7 mouse cellular contexts compared by ENCODE assay signal in genomic region chr13:83607883-83608581, GRCm38 (mm10).
DNase-seq lines count a peak whose midpoint lies in the region; ATAC-seq and TF ChIP-seq lines count a peak whose summit lies in the region.

No protein-coding gene starts in this region.

- H3K27me3 ChIP-seq in hindbrain, embryonic 13.5 days: no peaks in the 10 kb centered on the region
- H3K27me3 ChIP-seq in neural tube, embryonic 14.5 days (ENCODE audit: control insufficient read depth, insufficient read depth, low read length): no peaks in the 10 kb centered on the region

- H3K4me2 ChIP-seq in hindbrain, embryonic 13.5 days: no peak overlapping the region
- no peak overlapping the region for H3K4me2 ChIP-seq in neural tube, embryonic 14.5 days (ENCODE audit: low read depth, low read length)

- no peak for TF ChIP-seq CTCF in left cerebral cortex, adult 2 months (IDR thresholded peaks at IDR 0.05)

- WGBS in hindbrain, embryonic 13.5 days: 43% methylated on average over 4 of the region's 4 CpGs
- WGBS in neural tube, embryonic 14.5 days: 29% methylated on average over 4 of the region's 4 CpGs

- peaks cover 13% of the 10 kb centered on the region for H3K4me1 ChIP-seq in brown adipose tissue, adult 24 weeks (ENCODE audit: control insufficient read depth, insufficient read depth, insufficient read length, low read length)
- H3K4me1 ChIP-seq in hindbrain, embryonic 13.5 days (replicated peaks): peaks cover 16% of the 10 kb centered on the region
- H3K4me1 ChIP-seq in neural tube, embryonic 14.5 days (ENCODE audit: control insufficient read depth, insufficient read depth, low read length): 0 out of 2 replicates have a peak, but pooled peaks cover 3% of the 10 kb centered on the region

- intact Hi-C loops in left cerebral cortex, adult 2 months (cut with DNase I): loop anchor here (2.0 kb wide), 1 partner anchor 41 kb away; no protein-coding TSS in a partner anchor

- ATAC-seq in hindbrain, embryonic 13.5 days (ENCODE audit: low FRiP score): peak; percentile 60; the same call in 1 of the 2 replicates
- ATAC-seq in neural tube, embryonic 14.5 days (ENCODE audit: low read depth): peak; percentile 70; the same call in 1 of the 2 replicates

- no peaks in the 10 kb centered on the region for H3K36me3 ChIP-seq in hindbrain, embryonic 13.5 days
- no peaks in the 10 kb centered on the region for H3K36me3 ChIP-seq in neural tube, embryonic 14.5 days (ENCODE audit: control insufficient read depth, insufficient read depth, low read length)

- H3K9me3 ChIP-seq in hindbrain, embryonic 13.5 days: no peaks in the 10 kb centered on the region
- no peaks in the 10 kb centered on the region for H3K9me3 ChIP-seq in neural tube, embryonic 14.5 days (ENCODE audit: control insufficient read depth, low read length)

- no peak overlapping the region for H3K4me3 ChIP-seq in left cerebral cortex, adult 2 months
- no peak overlapping the region for H3K4me3 ChIP-seq in brown adipose tissue, adult 24 weeks (ENCODE audit: insufficient read depth, low read depth, low read length)
- no peak overlapping the region for H3K4me3 ChIP-seq in hindbrain, embryonic 13.5 days
- H3K4me3 ChIP-seq in neural tube, embryonic 14.5 days (ENCODE audit: low read depth, low read length): no peak overlapping the region

- H3K27ac ChIP-seq in left cerebral cortex, adult 2 months: peak overlapping the region; percentile 68; the same call in 1 of the 2 replicates
- H3K27ac ChIP-seq in brown adipose tissue, adult 24 weeks (replicated peaks; ENCODE audit: low read depth, low read length): peak overlapping the region; percentile 53; the same call in 1 of the 2 replicates
- H3K27ac ChIP-seq in hindbrain, embryonic 13.5 days: no peak overlapping the region
- no peak overlapping the region for H3K27ac ChIP-seq in neural tube, embryonic 14.5 days (ENCODE audit: low read depth, low read length)

- no peak overlapping the region for H3K9ac ChIP-seq in hindbrain, embryonic 13.5 days
- no peak overlapping the region for H3K9ac ChIP-seq in neural tube, embryonic 14.5 days (replicated peaks; ENCODE audit: low read depth, low read length)

- peak in 1 of 2 experiments; percentile 48 for DNase-seq in left cerebral cortex, adult 2 months (ENCODE audit: extremely low spot score in 1 of 2, low spot score in 2 of 2)
- DNase-seq in left cerebral cortex, adult 9 months (ENCODE audit: low spot score in 2 of 2): no peak
- DNase-seq in urinary bladder, postnatal 25 days (ENCODE audit: low spot score): no peak
- no peak for DNase-seq in natural killer cell, adult 2 months (ENCODE audit: low spot score in 2 of 2)

Comparison
In these comparisons a context has a peak if more than half of its experiments do, and no peak if none do; other contexts are left out.
1. H3K27ac ChIP-seq: peak in left cerebral cortex, adult 2 months (single experiment) and brown adipose tissue, adult 24 weeks (single experiment); none in hindbrain, embryonic 13.5 days (single experiment) and neural tube, embryonic 14.5 days (single experiment).